Mouse (Mus musculus) ES-CJ7 (cell line): ENCODE measurements at regions not wholly inside any gene's neighbourhood (a gene's known extent, or its start where the extent isn't known, plus 50 kb on each side); places are given as distances from the start of the nearest gene placed in this dataset.
A peak's percentile ranks its signal among the peaks of the same experiment; 100 is the strongest.

Source experiments
- DNase-seq: peaks from one replicate; pipeline ENCODE4 v3.0.0; 2011; ENCODE audit warnings: low read depth, low spot score

DNA sequence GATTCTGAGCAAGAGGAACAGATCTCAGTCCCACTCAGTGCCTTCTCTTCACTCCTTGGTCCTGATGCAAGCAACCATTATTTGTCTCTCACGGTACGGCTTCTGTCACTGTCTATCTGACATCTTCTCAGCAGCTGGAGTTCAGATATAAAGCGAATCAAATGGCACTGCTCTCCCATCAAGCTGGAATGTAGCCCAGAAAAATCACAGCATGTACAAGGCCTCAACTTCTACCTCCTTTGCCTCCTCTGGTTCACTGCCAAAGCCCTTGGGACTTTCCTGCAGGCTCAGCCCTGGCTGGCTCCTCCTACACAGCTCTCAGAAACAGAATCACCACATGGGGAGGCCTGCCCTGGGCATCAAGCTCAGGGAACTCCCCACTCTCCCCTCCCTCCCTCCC lies 107.1 kb upstream of the Prok2 start:
- DNase-seq = no peak

DNA sequence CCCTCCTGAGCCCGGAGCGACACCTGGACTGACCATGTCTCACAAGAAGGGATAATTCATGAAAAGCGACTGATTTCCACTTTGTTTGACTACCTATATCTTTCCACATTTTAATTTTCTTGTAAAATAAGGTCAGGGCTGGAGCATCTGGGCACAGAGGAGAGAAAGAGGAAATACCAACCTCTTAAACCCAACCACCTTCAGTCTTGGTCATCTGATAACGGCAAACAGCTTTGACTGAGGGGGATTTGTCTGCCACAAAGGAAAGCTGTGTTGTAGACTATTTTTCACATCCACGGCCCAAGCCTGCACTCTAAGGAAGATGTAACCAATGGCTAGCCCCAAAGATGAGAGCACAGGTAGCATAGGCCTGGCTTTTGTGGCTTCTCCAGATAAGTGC lies 101.4 kb upstream of the Prok2 start:
- no peak for DNase-seq

DNA sequence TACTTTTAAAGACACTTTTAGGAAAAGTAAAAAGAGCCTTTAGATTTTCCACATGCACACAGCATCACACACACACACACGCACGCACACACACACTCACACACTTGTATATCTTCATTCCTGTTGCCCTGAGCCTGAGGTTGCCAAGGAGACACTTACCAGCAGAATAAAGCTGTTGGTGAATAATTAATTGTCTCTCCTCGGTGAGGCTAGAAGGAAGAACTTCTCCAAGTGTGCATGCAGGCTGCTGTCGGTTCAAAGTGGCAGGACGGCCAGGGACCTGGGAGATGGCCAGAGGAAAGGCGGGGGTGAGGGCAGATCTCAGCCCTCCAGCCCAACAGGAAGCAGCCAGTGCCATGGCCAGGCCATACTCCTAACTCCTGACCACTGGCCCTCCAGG lies 98.6 kb upstream of the Prok2 start:
- DNase-seq = no peak

DNA sequence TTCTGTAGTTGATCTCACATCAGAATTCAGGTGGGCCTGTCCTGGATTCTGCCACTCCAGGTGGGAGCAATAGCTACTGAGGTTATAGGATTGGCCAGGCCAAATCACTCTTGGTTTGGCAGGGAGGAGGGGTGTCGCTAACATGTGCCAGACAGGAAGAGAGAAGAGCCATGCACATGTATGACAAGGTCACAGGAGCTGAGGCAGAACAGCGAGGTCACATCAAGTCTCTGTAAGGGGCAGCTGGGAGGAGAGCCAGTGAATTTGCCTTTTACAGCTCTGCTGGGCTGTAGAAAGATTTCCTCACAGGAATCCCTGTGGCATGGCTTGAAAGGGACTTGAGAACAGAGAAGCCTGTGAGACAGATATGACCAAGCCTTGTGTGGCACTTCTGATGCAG lies 96.3 kb upstream of the Prok2 start:
- no peak for DNase-seq

DNA sequence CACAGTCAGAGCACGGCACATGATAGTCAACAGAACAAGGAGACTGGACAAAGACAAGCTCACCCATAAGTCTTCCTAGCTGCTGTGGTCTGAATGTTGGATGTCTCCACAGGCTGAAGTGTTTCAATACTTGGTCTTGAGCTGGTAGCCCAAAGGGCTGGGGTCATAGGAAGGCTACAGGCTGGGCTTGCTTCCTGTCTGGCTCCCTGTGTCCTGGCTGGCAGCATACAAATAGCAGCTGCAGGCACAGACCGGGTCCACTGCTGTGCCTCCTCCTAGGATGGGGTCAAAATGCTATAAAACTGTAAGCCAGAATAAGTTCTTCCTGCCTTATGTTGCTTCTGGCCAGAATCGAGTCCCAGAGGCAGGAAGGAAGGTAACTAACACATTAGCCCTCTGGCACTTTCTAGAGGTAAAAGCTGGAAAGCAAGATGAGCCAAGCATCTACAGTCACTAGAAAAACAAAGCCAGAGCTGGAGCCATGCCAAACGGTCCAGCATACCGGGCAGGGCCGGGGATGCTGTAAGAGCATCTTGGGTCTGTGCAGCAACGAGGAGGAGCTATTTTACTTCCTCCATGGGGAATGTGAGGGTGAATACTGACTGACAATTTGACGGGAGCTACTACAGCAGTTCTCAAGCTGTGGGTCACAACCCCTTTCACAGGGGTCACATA lies 93.2 kb upstream of the Prok2 start:
- no peak for DNase-seq

DNA sequence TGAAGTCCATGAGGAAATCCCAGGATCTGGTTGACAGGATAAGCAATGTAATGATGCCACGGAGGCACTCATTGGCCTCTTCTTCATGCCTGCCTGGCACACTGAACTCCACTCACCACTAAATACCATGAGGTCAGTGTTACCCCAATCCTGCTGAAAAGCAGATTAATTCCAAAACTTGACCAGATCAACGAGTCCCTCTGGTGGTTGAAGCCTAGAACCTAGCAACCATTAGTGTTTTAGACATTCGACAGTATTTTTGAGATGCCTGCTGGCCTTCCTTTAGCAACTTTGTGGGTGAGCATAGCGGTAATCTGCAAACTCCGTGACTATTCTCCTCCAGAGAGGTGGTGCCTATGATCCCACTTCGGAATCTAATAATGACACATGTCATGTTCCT lies 92.3 kb upstream of the Prok2 start:
- DNase-seq = no peak

DNA sequence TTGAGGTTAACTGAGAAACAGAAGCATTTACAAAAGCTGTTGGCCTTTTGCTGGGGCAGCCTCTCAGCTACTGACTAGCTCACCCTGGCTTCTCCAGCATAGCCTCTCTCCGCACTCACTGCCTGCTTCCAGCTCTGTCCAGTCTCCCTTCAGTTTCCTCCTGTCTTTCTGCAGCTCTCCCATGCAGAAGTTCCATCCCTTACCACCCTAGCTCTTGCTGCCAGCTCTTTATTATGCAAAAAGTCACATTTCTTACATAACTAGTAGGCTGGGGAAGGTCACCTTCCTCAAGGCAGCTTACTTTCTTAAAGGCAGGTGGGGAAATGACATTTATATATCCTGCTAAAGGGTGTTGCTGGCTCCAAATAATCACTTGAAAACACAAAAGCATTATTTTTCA lies 91.1 kb upstream of the Prok2 start:
- peak; percentile 57 for DNase-seq

DNA sequence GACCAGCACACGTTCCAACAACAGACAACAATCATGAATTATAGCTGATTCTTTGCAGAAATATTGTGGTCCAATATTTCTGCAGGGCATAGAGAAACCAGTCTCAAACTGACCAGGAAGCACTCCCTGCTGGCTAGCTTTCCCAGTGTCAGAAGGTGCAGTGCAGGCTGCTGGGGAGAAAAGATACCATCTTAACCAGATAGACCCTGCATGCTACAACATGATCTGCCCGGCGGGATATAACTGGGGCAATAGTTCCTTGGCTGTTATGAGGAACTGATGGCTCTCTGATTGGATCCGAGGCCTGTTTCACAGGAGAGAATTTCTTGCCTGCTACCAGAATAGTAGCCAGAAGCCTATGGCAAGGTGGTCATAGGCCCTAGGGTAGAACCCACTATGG lies 86.9 kb upstream of the Prok2 start:
- DNase-seq = no peak

DNA sequence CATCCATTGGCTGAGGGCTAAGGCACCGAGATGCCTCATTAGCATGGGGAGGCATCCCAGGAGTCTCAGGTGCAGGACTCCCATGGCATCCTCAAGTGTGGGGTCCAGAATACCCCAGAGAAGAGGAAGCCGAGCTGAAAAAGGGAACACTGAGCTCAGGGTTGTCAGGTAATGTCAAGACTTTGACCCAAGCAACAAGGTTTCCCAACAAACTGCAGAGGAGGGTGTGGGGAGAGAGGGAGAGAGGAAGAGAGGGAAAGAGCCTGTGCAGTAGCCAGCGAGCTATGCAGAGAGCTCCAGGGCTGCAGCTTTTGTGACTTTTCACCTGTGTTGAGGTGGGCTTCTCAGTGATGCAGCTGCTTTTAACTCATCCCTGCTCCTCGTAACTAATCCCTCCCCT lies 85.7 kb upstream of the Prok2 start:
- no peak for DNase-seq

DNA sequence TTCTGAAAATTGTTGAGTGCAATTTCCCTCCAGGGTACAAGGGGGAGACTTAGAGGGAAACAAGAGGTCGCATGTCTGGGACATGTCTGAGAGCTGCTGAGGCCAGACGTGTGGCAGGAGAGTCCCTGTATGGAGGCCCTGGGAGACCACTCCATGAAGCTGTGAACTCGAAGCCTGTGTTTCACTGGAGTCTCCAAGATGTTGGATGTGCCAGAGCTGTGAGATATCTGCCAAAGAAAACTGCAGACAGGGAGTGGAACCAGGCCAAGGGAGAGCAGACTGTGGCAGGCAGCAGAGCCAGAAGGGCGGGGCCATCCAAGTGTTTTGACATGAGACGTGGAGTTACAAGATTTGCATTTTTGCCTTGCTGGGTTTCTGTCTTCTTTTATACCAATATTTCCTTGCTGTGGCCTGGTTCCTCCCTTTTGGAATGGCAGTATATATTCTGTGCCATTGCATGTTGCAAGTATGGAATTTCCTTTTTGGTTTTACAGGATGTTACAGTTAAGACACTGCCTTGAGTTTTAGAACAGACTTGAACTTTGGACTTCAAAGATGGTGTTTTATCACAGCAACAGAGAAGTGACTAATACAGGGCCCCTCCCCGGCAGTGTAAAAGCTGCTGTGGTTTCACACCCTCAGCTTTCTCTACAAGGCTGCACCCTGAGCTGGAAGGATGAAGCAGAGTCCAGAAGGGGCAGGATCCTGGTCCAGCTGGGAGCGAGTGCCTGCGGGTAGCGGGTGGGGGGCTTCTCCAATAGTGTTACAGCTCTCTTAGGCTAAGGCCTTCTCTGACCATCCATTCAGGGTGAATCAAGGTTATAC lies 85.0 kb upstream of the Prok2 start:
- peak; percentile 23 for DNase-seq

DNA sequence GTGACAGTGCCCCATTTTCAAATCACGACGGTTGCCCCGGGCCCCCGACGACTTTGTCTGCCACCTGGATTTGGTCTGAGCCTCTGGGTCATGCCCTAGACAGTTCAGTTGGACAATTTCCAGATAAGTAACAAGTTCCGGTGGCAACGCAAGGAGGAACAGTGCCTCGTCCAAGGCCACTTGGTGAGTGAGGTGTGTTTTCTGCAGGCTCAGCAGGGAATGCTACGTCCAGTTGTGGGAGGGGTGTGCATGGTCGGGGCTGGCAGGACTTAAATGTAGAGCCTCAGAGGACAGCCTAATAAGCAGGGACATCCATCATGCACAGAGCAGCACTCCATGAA lies 78.7 kb upstream of the Prok2 start:
- no peak for DNase-seq

DNA sequence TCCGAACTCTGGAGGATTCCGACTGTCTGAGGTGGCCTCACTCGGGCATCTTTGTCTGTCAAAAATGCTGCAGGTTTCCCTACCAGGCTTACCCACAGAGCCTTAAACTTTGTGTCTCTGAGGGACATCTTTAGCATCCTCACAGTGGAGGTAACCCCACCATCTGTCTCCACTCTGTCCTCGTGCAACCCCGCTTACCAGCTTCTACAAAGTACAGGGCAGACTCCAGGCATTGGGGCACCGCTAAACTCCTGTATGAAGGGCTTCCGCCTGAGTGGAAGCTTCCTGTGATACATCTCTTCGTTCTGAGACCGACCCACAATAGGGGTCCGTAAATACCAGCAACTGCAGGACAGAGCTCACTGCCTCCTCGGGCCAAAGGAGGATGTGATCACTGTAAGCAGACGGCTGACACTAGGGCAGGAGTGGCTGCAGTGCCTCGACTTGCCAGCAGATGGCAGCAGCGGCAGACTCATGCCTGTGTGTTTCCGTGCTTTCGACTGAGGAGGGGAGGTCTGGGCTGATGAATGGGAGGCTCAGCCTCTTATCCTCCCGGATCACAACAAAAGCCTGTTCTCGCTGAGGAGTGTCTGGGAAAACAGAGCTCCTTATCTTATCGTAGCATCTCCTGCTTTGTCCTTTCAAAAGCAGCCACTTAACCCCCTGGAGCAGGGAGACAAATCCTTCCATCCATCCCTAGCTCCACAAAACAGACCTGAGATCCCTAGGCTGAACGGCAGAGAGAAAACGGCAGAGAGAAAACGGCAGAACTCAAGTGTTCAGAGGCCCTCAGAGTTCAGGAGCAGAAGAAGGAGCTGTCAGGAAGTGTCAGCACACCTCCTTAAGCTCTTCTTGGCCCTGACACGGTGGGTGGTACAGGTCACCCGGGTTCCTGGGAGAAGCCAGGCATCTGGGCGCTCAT lies 78.1 kb upstream of the Prok2 start:
- peak; percentile 92 for DNase-seq

DNA sequence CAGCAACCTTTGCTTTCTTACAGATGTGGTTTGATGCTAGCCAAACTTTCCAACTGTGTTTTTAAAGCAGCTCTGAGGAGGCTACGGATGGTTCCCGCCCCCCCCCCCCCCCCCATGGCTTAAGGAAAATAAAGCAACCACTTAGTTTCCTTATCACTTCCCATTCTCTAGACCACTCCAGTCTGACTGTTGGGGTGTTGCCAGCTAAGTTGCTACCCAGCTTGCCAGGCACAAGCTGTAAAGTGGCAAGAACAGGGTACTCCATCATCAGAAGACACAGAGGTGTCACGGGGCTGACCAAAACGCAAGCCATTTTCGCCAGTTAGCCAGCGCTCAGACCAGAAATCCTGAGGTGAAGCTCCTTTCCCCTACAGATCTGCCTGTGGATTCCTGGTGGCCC lies 74.7 kb upstream of the Prok2 start:
- no peak for DNase-seq

DNA sequence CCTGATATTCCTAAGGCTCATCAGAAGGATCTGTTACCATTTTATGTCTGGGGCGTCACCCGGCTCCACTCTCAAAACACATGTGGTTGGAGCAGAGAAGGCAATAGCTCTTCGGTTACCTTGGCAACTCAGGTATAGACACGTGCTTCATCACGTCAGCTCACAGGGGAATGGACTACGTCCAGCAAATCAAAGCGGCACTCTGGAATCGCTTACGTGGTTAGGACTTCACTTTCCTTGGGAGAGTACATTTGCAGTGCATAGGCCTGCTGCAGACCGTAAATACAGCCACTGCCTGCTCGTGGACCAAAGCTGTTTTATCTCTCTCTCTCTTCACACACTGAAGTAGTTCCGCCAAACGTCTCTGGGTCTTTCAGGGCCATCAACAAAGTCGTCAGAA lies 74.1 kb upstream of the Prok2 start:
- DNase-seq = no peak

DNA sequence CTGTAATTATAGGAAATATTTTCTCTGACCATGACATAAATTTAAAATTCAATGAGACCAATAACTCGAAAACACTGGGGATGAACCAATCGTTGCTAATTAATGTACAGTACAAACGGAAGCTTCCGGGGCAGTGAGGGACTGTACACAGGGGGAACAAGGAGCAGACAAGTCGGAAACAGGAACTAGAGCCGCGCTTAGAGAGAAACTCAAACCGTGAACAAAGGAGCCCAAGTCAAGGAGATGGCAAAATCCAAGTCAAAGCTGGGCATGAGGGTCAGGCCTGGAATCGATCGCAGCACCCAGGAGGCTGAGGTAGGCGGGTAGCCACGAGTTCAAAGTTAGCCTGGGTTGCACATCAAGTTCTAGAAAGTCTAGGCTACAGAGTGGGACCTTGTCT lies 70.2 kb upstream of the Prok2 start:
- no peak for DNase-seq

DNA sequence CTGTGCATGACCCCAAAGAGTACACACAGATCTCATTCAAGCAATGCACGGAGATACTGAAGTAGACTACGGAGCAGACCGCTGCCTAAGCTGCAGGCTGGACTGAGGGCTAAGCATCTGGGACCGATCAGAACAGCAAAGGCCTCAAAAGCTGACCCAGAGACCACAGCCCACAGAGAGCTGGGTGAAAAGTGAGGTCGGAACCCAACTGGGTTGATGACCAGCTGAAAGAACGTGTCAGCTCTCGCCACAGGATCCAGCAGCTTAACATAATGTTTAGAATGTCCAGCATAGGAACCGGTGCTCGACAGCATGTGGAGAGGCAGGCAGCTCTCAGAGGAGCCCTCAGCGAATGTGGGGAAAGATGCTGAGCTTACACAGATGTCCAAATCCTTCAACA lies 67.4 kb upstream of the Prok2 start:
- DNase-seq = no peak

DNA sequence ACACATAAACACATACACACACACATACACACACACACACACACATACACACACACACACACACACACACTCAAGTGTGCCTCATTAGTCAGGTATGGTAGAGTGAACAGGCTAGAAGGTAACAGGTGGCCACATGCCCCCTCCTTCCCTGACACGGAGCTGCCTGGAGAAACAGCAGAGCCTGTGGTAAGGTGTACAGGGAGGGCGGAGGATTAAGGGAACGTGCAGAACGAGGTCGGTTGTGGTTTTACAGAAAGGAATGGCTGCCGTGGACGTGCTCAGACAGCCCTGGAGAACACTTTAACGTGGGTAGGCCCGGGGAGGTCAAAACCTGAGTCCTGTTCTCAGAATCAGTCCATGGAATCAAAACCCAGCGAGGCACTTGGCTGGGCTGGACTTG lies 66.2 kb upstream of the Prok2 start:
- DNase-seq = no peak

DNA sequence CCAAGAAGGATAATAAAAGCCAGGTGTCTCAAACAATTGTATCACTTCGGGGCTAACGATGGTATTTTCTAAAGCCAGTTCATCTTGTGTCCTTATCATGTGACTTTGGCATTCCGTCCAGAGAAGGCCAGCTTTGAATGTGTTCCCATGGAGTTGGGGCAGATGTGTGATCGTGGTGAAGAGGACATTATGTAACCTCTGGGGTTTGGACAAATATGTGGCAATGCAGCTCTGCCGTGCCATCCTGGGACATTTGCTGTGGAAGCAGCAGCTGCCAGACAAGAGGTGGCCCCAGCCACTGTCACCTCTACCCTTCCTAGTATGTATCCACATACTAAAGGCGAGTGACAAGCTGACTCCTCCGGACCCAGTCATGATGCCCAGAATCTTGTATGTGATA lies 60.8 kb upstream of the Prok2 start:
- no peak for DNase-seq

DNA sequence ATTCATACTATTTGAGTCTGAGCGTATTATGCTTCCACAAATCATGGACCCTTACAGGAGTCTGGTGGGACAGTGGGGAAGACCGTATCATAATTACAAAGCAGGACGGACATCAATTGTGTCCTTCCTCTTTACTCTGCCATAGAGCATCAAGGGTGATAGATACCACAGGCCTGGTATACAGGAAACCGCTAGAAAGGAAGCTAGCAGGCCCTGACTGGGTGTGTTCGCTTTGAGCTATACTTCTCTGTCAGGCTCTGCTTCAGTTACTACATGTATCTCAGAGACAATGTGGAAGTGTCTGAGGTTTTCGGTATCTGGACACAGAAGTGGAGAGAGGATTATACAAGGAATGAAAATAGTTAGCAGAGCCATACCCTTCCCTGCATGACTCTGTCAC lies 59.0 kb upstream of the Prok2 start:
- DNase-seq = no peak

DNA sequence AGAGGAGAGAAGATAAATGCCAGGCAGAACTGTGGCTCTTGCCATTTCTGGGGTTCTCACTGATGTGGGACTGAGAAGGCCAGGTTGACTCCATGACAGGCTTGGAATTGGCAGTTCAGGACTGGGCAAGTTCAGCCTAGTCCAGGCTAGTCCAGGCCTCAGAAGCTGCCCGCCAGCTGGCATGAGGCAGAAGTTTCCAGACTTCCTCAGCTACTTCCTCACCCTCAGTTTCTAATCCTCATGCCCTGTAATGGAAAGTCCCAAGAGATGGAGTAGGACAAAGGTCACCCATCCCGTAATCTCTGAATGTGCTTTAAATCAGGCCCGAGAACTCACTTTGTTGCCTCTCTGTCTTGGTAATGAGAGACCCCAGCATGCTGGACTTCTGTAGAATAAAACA lies 58.6 kb upstream of the Prok2 start:
- no peak for DNase-seq

DNA sequence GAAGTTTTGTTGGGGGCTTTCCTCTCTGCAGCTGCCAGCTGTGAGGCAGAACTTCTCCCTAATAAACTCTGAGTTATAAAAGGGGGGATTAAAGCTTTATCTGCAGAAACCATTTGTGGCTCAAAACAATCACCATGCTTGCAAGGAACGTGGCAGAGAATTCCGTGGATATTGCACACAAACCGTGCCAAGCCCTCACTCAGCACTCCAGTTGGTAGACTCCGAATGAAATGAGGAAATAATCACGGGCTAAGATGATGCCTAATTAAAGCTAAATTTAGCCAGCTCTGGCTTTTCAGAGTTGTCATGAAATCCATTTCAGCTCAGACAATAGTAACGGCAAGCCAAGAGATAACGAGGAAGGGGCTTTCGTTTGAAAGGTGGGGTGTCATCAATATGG lies 58.1 kb upstream of the Prok2 start:
- DNase-seq = no peak

DNA sequence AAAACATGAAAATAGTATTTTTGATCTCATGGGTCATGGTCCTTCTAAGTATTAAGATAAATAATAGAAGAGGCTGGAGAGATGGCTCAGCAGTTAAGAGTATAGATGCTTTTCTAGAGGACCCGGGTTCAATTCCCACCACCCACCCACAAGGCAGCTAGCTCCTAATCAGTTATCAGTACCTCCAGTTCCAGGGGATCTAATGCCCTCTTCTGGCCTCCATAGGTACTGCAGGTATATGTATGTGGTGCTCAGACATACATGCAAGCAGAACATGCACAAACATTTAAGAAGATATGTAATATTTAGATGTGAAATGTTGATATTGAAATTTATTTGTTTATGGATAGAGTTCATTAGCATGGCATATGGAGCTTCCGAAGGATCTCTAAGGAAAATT lies 56.8 kb upstream of the Prok2 start:
- peak; percentile 73 for DNase-seq
